Mouse (Mus musculus) bone marrow, adult 2 months (tissue): Measurements from ENCODE around the gene Ada.

Experiments
- CTCF ChIP-seq: fragments of 200-500 bp; IDR thresholded peaks from 2 replicates; pipeline ENCODE4 v1.5.1; 2011; ENCODE audit warnings: low read length, control low read depth; ENCODE audit not compliant: control insufficient read depth, insufficient read depth
- POLR2A ChIP-seq: fragments of 200-500 bp; IDR thresholded peaks from 2 replicates; pipeline ENCODE4 v1.6.1; 2011; ENCODE audit warnings: low read depth, mild to moderate bottlenecking, control low read depth, low read length, borderline replicate concordance; ENCODE audit not compliant: control insufficient read depth

- TF ChIP-seq POLR2A: no peak
- TF ChIP-seq CTCF: no peak
Observed at GRCm38 (mm10) chr2:163754228-163754627, 4.2 kb upstream of the Ada start.
